Mouse (Mus musculus) forebrain, postnatal 0 days (tissue): ENCODE results near the gene Efcab5. TPM values are rescaled to one million over a fixed set of nuclear protein-coding genes. Genes with fewer than 3 reads are reported as not detected.
"Not testable (repeated sequence)": the region's sequence is repeated elsewhere in the genome, so short reads cannot be mapped to it uniquely, and the experiment has no call there.

Experiments used
- ATAC-seq: fragments of 200-750 bp; cut with Nextera tagmentation; 2 replicates; pipeline ENCODE4 v1.8.0; 2017; ENCODE audit warnings: mild to moderate bottlenecking, moderate library complexity
- DNase-seq: peaks from one replicate; pipeline ENCODE4 v3.0.0-alpha.2; 2015
- H3K27ac ChIP-seq: fragments of 300-500 bp; sonication (generic); 2 replicates; pipeline ENCODE4 v1.5.1; 2014; ENCODE audit warnings: low read depth, mild to moderate bottlenecking, antibody characterized with exemption, low read length, moderate library complexity, mixed read lengths
- H3K27me3 ChIP-seq: fragments of 300-500 bp; sonication (generic); 2 replicates; pipeline ENCODE4 v1.6.1; 2014; ENCODE audit warnings: mild to moderate bottlenecking, low read length, mixed read lengths; ENCODE audit not compliant: insufficient read depth
- H3K36me3 ChIP-seq: fragments of 300-500 bp; sonication (generic); 2 replicates; pipeline ENCODE4 v1.6.1; 2014; ENCODE audit warnings: mild to moderate bottlenecking, moderate library complexity; ENCODE audit not compliant: insufficient read depth
- H3K4me1 ChIP-seq: fragments of 300-500 bp; sonication (generic); 2 replicates; pipeline ENCODE4 v1.6.1; 2014; ENCODE audit warnings: antibody characterized with exemption; ENCODE audit not compliant: insufficient read depth
- H3K4me2 ChIP-seq: fragments of 300-500 bp; sonication (generic); 2 replicates; pipeline ENCODE4 v1.6.1; 2014; ENCODE audit warnings: low read depth, mild to moderate bottlenecking, moderate library complexity
- H3K4me3 ChIP-seq: fragments of 300-500 bp; sonication (generic); 2 replicates; pipeline ENCODE4 v1.5.1; 2014; ENCODE audit warnings: low read depth, low read length, mixed read lengths
- H3K9ac ChIP-seq: fragments of 300-500 bp; sonication (generic); 2 replicates; pipeline ENCODE4 v1.6.1; 2014; ENCODE audit warnings: mild to moderate bottlenecking
- H3K9me3 ChIP-seq: fragments of 300-500 bp; sonication (generic); 2 replicates; pipeline ENCODE4 v1.6.1; 2016; ENCODE audit warnings: low read length
- CTCF ChIP-seq: sonication (generic); IDR thresholded peaks from 2 replicates; pipeline ENCODE4 v1.5.1; 2016; ENCODE audit warnings: antibody characterized with exemption, control low read depth, low read depth
- WGBS: fragments of 180-500 bp; shearing (Covaris S2); extraction: QIAGEN DNeasy Blood & Tissue Kit; methylation state at CpG from one replicate; pipeline ENCODE4 v1.1.7; 2014; 5-methylcytosine and 5-hydroxymethylcytosine counted together
- polyA plus RNA-seq: library from polyadenylated mRNA; unstranded; fragments of >200 nt; fragmentation: Nextera tagmentation; extraction: Ambion mirVana; gene quantifications from 2 replicates; pipeline ENCODE4 v1.2.1, GENCODE M21; 2015
- total RNA-seq: library from RNA; depleted of rRNA; stranded (reverse); fragments of >200 nt; gene quantifications from 2 replicates; pipeline ENCODE4 v1.2.3, GENCODE M21; 2014

Gene Efcab5
- total and polyA plus RNA-seq, 2 experiments from 2014 or later: 0.62 to 3.1 TPM

- 17% methylated on average over 4 of the region's 4 CpGs for WGBS
- Histone ChIP-seq H3K27ac (no peak overlapping the region), H3K9me3 (no peaks in the 10 kb centered on the region), H3K36me3 (no peaks in the 10 kb centered on the region), H3K27me3 (no peaks in the 10 kb centered on the region), H3K4me2 (no peak overlapping the region), H3K4me1 (peaks cover 7% of the 10 kb centered on the region), H3K9ac (no peak overlapping the region), H3K4me3 (no peak overlapping the region)
- DNase-seq: peak; percentile 81
- no peak for TF ChIP-seq CTCF
- peak; percentile 56; the same call in 1 of the 2 replicates for ATAC-seq
Measured at GRCm38 (mm10) chr11:77180886-77181285, 7.9 kb downstream of the Efcab5 start.

GRCm38 (mm10) chr11:77179771-77180170, 9.0 kb downstream of the Efcab5 start:
- Histone ChIP-seq H3K27me3 (no peaks in the 10 kb centered on the region), H3K9ac (no peak overlapping the region), H3K9me3 (no peaks in the 10 kb centered on the region), H3K27ac (no peak overlapping the region), H3K36me3 (no peaks in the 10 kb centered on the region), H3K4me3 (no peak overlapping the region), H3K4me2 (no peak overlapping the region), H3K4me1 (peaks cover 7% of the 10 kb centered on the region)
- no peak for ATAC-seq
- no peak for TF ChIP-seq CTCF
- DNase-seq: no peak
- WGBS: 88% methylated on average over 3 of the region's 3 CpGs

GRCm38 (mm10) chr11:77174531-77174930, 14.2 kb downstream of the Efcab5 start:
- Histone ChIP-seq H3K4me2 (no peak overlapping the region), H3K4me1 (no peaks in the 10 kb centered on the region), H3K27me3 (no peaks in the 10 kb centered on the region), H3K36me3 (no peaks in the 10 kb centered on the region), H3K27ac (no peak overlapping the region), H3K4me3 (no peak overlapping the region), H3K9ac (no peak overlapping the region), H3K9me3 (no peaks in the 10 kb centered on the region)
- WGBS: 39% methylated on average over 7 of the region's 7 CpGs
- DNase-seq: no peak
- no peak for ATAC-seq
- TF ChIP-seq CTCF: no peak

GRCm38 (mm10) chr11:77173731-77174130, 15.0 kb downstream of the Efcab5 start:
- no peak for ATAC-seq

GRCm38 (mm10) chr11:77160744-77161143, 28.0 kb downstream of the Efcab5 start:
- no peak overlapping the region for H3K4me3 ChIP-seq
- no peaks in the 10 kb centered on the region for H3K36me3 ChIP-seq
- no peaks in the 10 kb centered on the region for H3K27me3 ChIP-seq
- no peak overlapping the region for H3K9ac ChIP-seq
- 83% methylated on average over 1 of the region's 1 CpGs for WGBS
- DNase-seq: no peak
- H3K4me1 ChIP-seq: no peaks in the 10 kb centered on the region
- no peak overlapping the region for H3K4me2 ChIP-seq
- ATAC-seq: no peak
- no peak for TF ChIP-seq CTCF
- H3K9me3 ChIP-seq: no peaks in the 10 kb centered on the region
- H3K27ac ChIP-seq: no peak overlapping the region

More at GRCm38 (mm10) chr11:77173731-77174130, 15.0 kb downstream of the Efcab5 start:
- Histone ChIP-seq H3K9me3 (no peaks in the 10 kb centered on the region), H3K36me3 (no peaks in the 10 kb centered on the region), H3K4me2 (no peak overlapping the region), H3K9ac (no peak overlapping the region), H3K27me3 (no peaks in the 10 kb centered on the region), H3K4me3 (no peak overlapping the region), H3K27ac (no peak overlapping the region), H3K4me1 (no peaks in the 10 kb centered on the region)
- 60% methylated on average over 4 of the region's 4 CpGs for WGBS
- no peak for TF ChIP-seq CTCF
- DNase-seq: no peak

GRCm38 (mm10) chr11:77160341-77160740, 28.4 kb downstream of the Efcab5 start:
- Histone ChIP-seq H3K4me2 (no peak overlapping the region), H3K9me3 (no peaks in the 10 kb centered on the region), H3K4me3 (no peak overlapping the region), H3K36me3 (no peaks in the 10 kb centered on the region), H3K4me1 (no peaks in the 10 kb centered on the region), H3K9ac (no peak overlapping the region), H3K27ac (no peak overlapping the region), H3K27me3 (no peaks in the 10 kb centered on the region)
- ATAC-seq: no peak
- WGBS: 77% methylated on average over 9 of the region's 9 CpGs
- no peak for TF ChIP-seq CTCF
- DNase-seq: no peak

GRCm38 (mm10) chr11:77154214-77154613, 34.6 kb downstream of the Efcab5 start:
- Histone ChIP-seq H3K4me2 (no peak overlapping the region), H3K4me3 (no peak overlapping the region), H3K9ac (no peak overlapping the region), H3K9me3 (no peaks in the 10 kb centered on the region), H3K27ac (no peak overlapping the region), H3K4me1 (no peaks in the 10 kb centered on the region), H3K27me3 (no peaks in the 10 kb centered on the region), H3K36me3 (no peaks in the 10 kb centered on the region)
- DNase-seq (no peak), ATAC-seq (no peak)
- WGBS: 83% methylated on average over 5 of the region's 5 CpGs
- no peak for TF ChIP-seq CTCF

GRCm38 (mm10) chr11:77150806-77151205, 38.0 kb downstream of the Efcab5 start:
- no peaks in the 10 kb centered on the region for H3K4me1 ChIP-seq
- ATAC-seq: no peak
- DNase-seq: no peak
- H3K27me3 ChIP-seq: no peaks in the 10 kb centered on the region
- H3K36me3 ChIP-seq: no peaks in the 10 kb centered on the region
- WGBS: 91% methylated on average over 6 of the region's 6 CpGs
- no peak overlapping the region for H3K27ac ChIP-seq
- no peak overlapping the region for H3K4me2 ChIP-seq
- no peak for TF ChIP-seq CTCF
- H3K9ac ChIP-seq: no peak overlapping the region
- H3K9me3 ChIP-seq: no peaks in the 10 kb centered on the region
- H3K4me3 ChIP-seq: no peak overlapping the region

GRCm38 (mm10) chr11:77149783-77150630, 38.8 kb downstream of the Efcab5 start:
- ATAC-seq, H3K9ac ChIP-seq, H3K9me3 ChIP-seq, H3K4me1 ChIP-seq, DNase-seq, H3K4me2 ChIP-seq, H3K27me3 ChIP-seq, H3K27ac ChIP-seq, H3K4me3 ChIP-seq, H3K36me3 ChIP-seq: not testable (repeated sequence)
- 92% methylated on average over 21 of the region's 22 CpGs for WGBS
